Mouse (Mus musculus) midbrain, embryonic 10.5 days (tissue): Measurements from ENCODE around the gene Phyhd1. TPM values are rescaled to one million over a fixed set of nuclear protein-coding genes. Genes with fewer than 3 reads are reported as not detected.

Experiments used
- DNase-seq: peaks from one replicate; pipeline ENCODE4 v3.0.0-alpha.2; 2017; ENCODE audit warnings: low spot score
- H3K27ac ChIP-seq: fragments of 300-500 bp; sonication (generic); replicated peaks from 2 replicates; pipeline ENCODE4 v1.5.1; 2016; ENCODE audit warnings: mild to moderate bottlenecking
- H3K27me3 ChIP-seq: fragments of 300-500 bp; sonication (generic); 2 replicates; pipeline ENCODE4 v1.6.1; 2016; ENCODE audit warnings: low read depth, mild to moderate bottlenecking; ENCODE audit not compliant: poor library complexity, severe bottlenecking
- H3K36me3 ChIP-seq: fragments of 300-500 bp; sonication (generic); 2 replicates; pipeline ENCODE4 v1.6.1; 2016; ENCODE audit warnings: mild to moderate bottlenecking, moderate library complexity
- H3K4me1 ChIP-seq: fragments of 300-500 bp; sonication (generic); 2 replicates; pipeline ENCODE4 v1.6.1; 2016
- H3K4me3 ChIP-seq: fragments of 300-500 bp; sonication (generic); 2 replicates; pipeline ENCODE4 v1.5.1; 2016; ENCODE audit warnings: mild to moderate bottlenecking, moderate library complexity
- H3K9me3 ChIP-seq: fragments of 300-500 bp; sonication (generic); replicated peaks from 2 replicates; pipeline ENCODE4 v1.6.1; 2016; ENCODE audit warnings: mild to moderate bottlenecking
- WGBS: fragments of 180-500 bp; shearing (Covaris S2); methylation state at CpG from one replicate; pipeline ENCODE4 v1.1.7; 2016; 5-methylcytosine and 5-hydroxymethylcytosine counted together
- polyA plus RNA-seq: library from polyadenylated mRNA; unstranded; fragments of >200 nt; fragmentation: Nextera tagmentation; extraction: Ambion mirVana; gene quantifications from 2 replicates; pipeline ENCODE4 v1.2.1, GENCODE M21; 2016

The Phyhd1 gene
- polyA plus RNA-seq, 1 experiment from 2014 or later: 2.7 TPM

GRCm38 (mm10) chr2:30247036-30247435 is 19.0 kb upstream of the Phyhd1 start:
- Histone ChIP-seq H3K4me1 (peaks cover 5% of the 10 kb centered on the region), H3K9me3 (no peaks in the 10 kb centered on the region), H3K4me3 (no peak overlapping the region), H3K36me3 (peaks cover 99% of the 10 kb centered on the region), H3K27me3 (no peaks in the 10 kb centered on the region), H3K27ac (no peak overlapping the region)
- no peak for DNase-seq
- WGBS: 92% methylated on average over 5 of the region's 5 CpGs

- Histone ChIP-seq H3K27me3 (no peaks in the 10 kb centered on the region), H3K9me3 (no peaks in the 10 kb centered on the region), H3K4me3 (no peak overlapping the region), H3K36me3 (peaks cover 99% of the 10 kb centered on the region), H3K27ac (no peak overlapping the region), H3K4me1 (peaks cover 5% of the 10 kb centered on the region)
- DNase-seq: no peak
- 76% methylated on average over 4 of the region's 4 CpGs for WGBS
These were observed 18.3 kb upstream of the Phyhd1 start for GRCm38 (mm10) chr2:30247681-30248080.

GRCm38 (mm10) chr2:30249182-30249581 is 16.8 kb upstream of the Phyhd1 start:
- no peak overlapping the region for H3K4me3 ChIP-seq
- H3K27ac ChIP-seq: no peak overlapping the region
- H3K36me3 ChIP-seq: peaks cover 99% of the 10 kb centered on the region
- H3K9me3 ChIP-seq: no peaks in the 10 kb centered on the region
- peaks cover 5% of the 10 kb centered on the region for H3K4me1 ChIP-seq
- WGBS: 96% methylated on average over 3 of the region's 3 CpGs
- no peaks in the 10 kb centered on the region for H3K27me3 ChIP-seq
- no peak for DNase-seq

- no peaks in the 10 kb centered on the region for H3K27me3 ChIP-seq
- peaks cover 5% of the 10 kb centered on the region for H3K4me1 ChIP-seq
- no peak overlapping the region for H3K27ac ChIP-seq
- H3K36me3 ChIP-seq: peaks cover 99% of the 10 kb centered on the region
- H3K9me3 ChIP-seq: no peaks in the 10 kb centered on the region
- 86% methylated on average over 10 of the region's 10 CpGs for WGBS
- H3K4me3 ChIP-seq: no peak overlapping the region
- DNase-seq: no peak
These were observed 15.6 kb upstream of the Phyhd1 start for GRCm38 (mm10) chr2:30250166-30251128.

- no peaks in the 10 kb centered on the region for H3K9me3 ChIP-seq
- 88% methylated on average over 5 of the region's 5 CpGs for WGBS
- H3K27me3 ChIP-seq: no peaks in the 10 kb centered on the region
- no peak overlapping the region for H3K4me3 ChIP-seq
- no peak for DNase-seq
- H3K27ac ChIP-seq: no peak overlapping the region
- H3K36me3 ChIP-seq: peaks cover 99% of the 10 kb centered on the region
- peaks cover 5% of the 10 kb centered on the region for H3K4me1 ChIP-seq
These were observed 14.4 kb upstream of the Phyhd1 start for GRCm38 (mm10) chr2:30251417-30252104.

GRCm38 (mm10) chr2:30252521-30252920 is 13.5 kb upstream of the Phyhd1 start:
- DNase-seq: no peak
- H3K4me3 ChIP-seq: no peak overlapping the region
- H3K27ac ChIP-seq: no peak overlapping the region
- peaks cover 100% of the 10 kb centered on the region for H3K36me3 ChIP-seq
- no peaks in the 10 kb centered on the region for H3K27me3 ChIP-seq
- 91% methylated on average over 3 of the region's 3 CpGs for WGBS
- H3K4me1 ChIP-seq: peaks cover 5% of the 10 kb centered on the region
- H3K9me3 ChIP-seq: no peaks in the 10 kb centered on the region

GRCm38 (mm10) chr2:30253809-30254208 is 12.2 kb upstream of the Phyhd1 start:
- H3K27ac ChIP-seq: no peak overlapping the region
- peaks cover 5% of the 10 kb centered on the region for H3K4me1 ChIP-seq
- no peaks in the 10 kb centered on the region for H3K9me3 ChIP-seq
- 85% methylated on average over 5 of the region's 5 CpGs for WGBS
- no peaks in the 10 kb centered on the region for H3K27me3 ChIP-seq
- no peak overlapping the region for H3K4me3 ChIP-seq
- no peak for DNase-seq
- peaks cover 100% of the 10 kb centered on the region for H3K36me3 ChIP-seq

- H3K4me1 ChIP-seq: peaks cover 5% of the 10 kb centered on the region
- H3K36me3 ChIP-seq: peaks cover 100% of the 10 kb centered on the region
- H3K9me3 ChIP-seq: no peaks in the 10 kb centered on the region
- no peaks in the 10 kb centered on the region for H3K27me3 ChIP-seq
- no peak overlapping the region for H3K4me3 ChIP-seq
- WGBS: 97% methylated on average over 42 of the region's 42 CpGs
- H3K27ac ChIP-seq: no peak overlapping the region
- DNase-seq: no peak
These were observed 10.2 kb upstream of the Phyhd1 start for GRCm38 (mm10) chr2:30255631-30256395.

- Histone ChIP-seq H3K9me3 (no peaks in the 10 kb centered on the region), H3K27ac (no peak overlapping the region), H3K27me3 (no peaks in the 10 kb centered on the region), H3K36me3 (peaks cover 100% of the 10 kb centered on the region), H3K4me1 (peaks cover 2% of the 10 kb centered on the region), H3K4me3 (no peak overlapping the region)
- no peak for DNase-seq
- WGBS: 96% methylated on average over 30 of the region's 30 CpGs
These were observed 9.2 kb upstream of the Phyhd1 start for GRCm38 (mm10) chr2:30256616-30257350.

- Histone ChIP-seq H3K36me3 (peaks cover 100% of the 10 kb centered on the region), H3K27me3 (no peaks in the 10 kb centered on the region), H3K9me3 (no peaks in the 10 kb centered on the region), H3K27ac (no peak overlapping the region), H3K4me1 (no peaks in the 10 kb centered on the region; the same call in 1 of the 2 replicates), H3K4me3 (no peak overlapping the region)
- 89% methylated on average over 7 of the region's 7 CpGs for WGBS
- DNase-seq: no peak
These were observed 8.1 kb upstream of the Phyhd1 start for GRCm38 (mm10) chr2:30257699-30258460.

- Histone ChIP-seq H3K27ac (no peak overlapping the region), H3K4me3 (no peak overlapping the region), H3K4me1 (no peaks in the 10 kb centered on the region; the same call in 1 of the 2 replicates), H3K36me3 (peaks cover 100% of the 10 kb centered on the region), H3K27me3 (no peaks in the 10 kb centered on the region), H3K9me3 (no peaks in the 10 kb centered on the region)
- WGBS: 91% methylated on average over 4 of the region's 4 CpGs
- no peak for DNase-seq
These were observed 7.4 kb upstream of the Phyhd1 start for GRCm38 (mm10) chr2:30258600-30258999.
